Mouse (Mus musculus) cerebellum, adult 2 months (tissue): ENCODE measurements at regions not wholly inside any gene's neighbourhood (a gene's known extent, or its start where the extent isn't known, plus 50 kb on each side); places are given as distances from the start of the nearest gene placed in this dataset.

Source experiments
- DNase-seq, 2 experiments: peaks; one replicate each; pipeline ENCODE4 v3.0.0; 2021
- H3K27ac ChIP-seq: fragments of 200-500 bp; 2 replicates; pipeline ENCODE4 v1.5.1; 2012; ENCODE audit warnings: low read length, control low read depth, inconsistent platforms; ENCODE audit not compliant: insufficient read depth
- H3K27me3 ChIP-seq: fragments of 200-500 bp; 2 replicates; pipeline ENCODE4 v1.6.1; 2012; ENCODE audit warnings: inconsistent platforms, mild to moderate bottlenecking, low read length, moderate library complexity; ENCODE audit not compliant: control insufficient read depth, insufficient read depth
- H3K4me1 ChIP-seq: fragments of 200-500 bp; 2 replicates; pipeline ENCODE4 v1.6.1; 2011; ENCODE audit warnings: low read length; ENCODE audit not compliant: control insufficient read depth, insufficient read depth
- H3K4me3 ChIP-seq: fragments of 200-500 bp; replicated peaks from 2 replicates; pipeline ENCODE3; 2011; ENCODE audit warnings: mild to moderate bottlenecking, low read depth, low read length, control low read depth; ENCODE audit not compliant: insufficient read depth
- CTCF ChIP-seq: fragments of 200-500 bp; IDR thresholded peaks from 2 replicates; pipeline ENCODE4 v1.5.1; 2011; ENCODE audit warnings: low read depth, mild to moderate bottlenecking, control low read depth, low read length, moderate library complexity, borderline replicate concordance; ENCODE audit not compliant: insufficient read depth
- POLR2A ChIP-seq: fragments of 200-500 bp; IDR thresholded peaks from 2 replicates; pipeline ENCODE4 v1.6.1; 2011; ENCODE audit warnings: low read length, control low read depth, borderline replicate concordance; ENCODE audit not compliant: insufficient read depth
- WGBS: fragments of 180-500 bp; shearing (Covaris S2); methylation state at CpG from one replicate; pipeline ENCODE4 v1.1.7; 2018; 5-methylcytosine and 5-hydroxymethylcytosine counted together

DNA sequence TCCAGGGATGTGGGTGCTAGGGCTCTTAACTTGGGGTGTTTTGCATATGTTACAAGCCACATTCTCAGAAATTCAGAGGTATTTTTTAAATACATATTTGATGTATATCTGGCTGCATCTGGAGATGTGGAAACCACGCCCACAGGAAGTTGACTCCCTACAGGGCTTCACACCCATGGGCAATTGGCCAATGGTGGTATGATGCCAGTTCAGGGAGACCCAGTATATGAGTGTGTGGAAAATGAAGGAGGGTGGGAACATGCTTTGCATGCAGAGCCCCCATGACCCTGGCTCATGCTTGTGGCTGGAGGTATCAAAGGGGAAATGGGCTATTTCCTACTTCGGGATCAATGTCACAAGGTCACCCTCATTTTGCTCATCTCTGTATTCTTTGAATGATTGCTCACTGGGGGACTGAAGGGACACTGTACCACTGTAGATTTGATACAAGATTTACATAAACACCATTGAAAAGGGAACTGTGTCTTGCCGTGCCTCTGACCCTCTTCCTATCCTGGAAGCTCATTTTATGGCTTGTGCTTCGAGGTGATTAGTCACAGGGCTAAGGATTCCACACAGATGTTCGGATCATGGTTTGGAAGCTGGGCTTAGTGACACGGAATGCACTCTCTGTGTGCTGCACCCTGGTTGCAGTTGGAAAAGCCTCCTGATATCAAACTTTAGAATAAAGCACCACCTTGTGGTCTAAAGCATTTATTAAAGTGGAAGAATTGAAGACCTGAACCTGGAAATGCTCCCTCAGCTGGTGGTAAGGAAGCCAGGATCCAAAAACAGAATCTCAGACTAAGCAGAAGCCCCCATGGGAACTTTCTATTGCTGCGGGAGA lies 56.8 kb upstream of the Edn1 start:
- TF ChIP-seq CTCF: peak; percentile 35; the same call in 1 of the 2 replicates
- no peak for TF ChIP-seq POLR2A
- Histone ChIP-seq H3K4me3 (no peak overlapping the region), H3K27ac (no peak overlapping the region), H3K27me3 (no peaks in the 10 kb centered on the region), H3K4me1 (no peaks in the 10 kb centered on the region)
- DNase-seq: peak; percentile 21 to 30
- WGBS: 35% methylated on average over 7 of the region's 7 CpGs

DNA sequence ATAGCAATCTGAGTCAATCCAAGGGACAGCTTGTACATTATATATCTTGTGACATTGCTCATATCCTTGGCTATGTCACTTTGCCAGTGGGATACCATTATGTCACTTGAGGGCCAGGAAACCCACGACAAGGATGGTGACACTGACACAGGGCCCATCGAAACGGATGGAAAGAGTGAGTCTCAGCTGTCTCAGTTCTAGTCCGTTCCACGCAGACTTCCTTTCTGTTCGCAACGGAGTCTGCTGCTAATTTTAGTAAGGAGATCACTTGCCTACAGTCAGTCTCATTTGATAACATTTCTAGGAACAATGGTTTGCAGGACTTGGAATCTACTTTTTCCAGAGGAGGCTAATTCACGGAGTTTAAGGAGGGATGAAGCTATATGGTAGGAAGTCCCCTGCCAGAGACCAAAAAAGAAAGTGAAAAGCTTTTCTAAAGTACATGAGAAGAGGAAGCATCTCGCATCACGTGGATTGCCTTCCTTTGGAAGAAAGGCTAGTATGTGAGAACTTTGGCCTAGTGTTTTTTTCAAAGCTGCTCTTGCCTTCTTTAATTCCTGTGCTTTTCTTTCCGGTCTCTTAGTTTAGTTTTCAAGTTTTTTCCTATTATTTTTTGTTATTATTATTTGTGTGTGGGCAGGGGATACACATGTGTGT lies 55.4 kb upstream of the Edn1 start:
- Histone ChIP-seq H3K4me1 (no peaks in the 10 kb centered on the region), H3K27ac (no peak overlapping the region), H3K4me3 (no peak overlapping the region), H3K27me3 (no peaks in the 10 kb centered on the region)
- no peak for DNase-seq
- WGBS: 83% methylated on average over 11 of the region's 11 CpGs
- TF ChIP-seq POLR2A: no peak
- no peak for TF ChIP-seq CTCF
